Mouse (Mus musculus) lung, adult 2 months (tissue): ENCODE measurements around the gene Gpam.

ENCODE experiments used
- CTCF ChIP-seq: fragments of 200-500 bp; IDR thresholded peaks from 2 replicates; pipeline ENCODE4 v1.5.1; 2011; ENCODE audit warnings: mild to moderate bottlenecking, low read length, control low read depth; ENCODE audit not compliant: insufficient read depth
- POLR2A ChIP-seq: fragments of 200-500 bp; IDR thresholded peaks from 2 replicates; pipeline ENCODE4 v1.6.1; 2011; ENCODE audit warnings: low read depth, mild to moderate bottlenecking, control low read depth, low read length, borderline replicate concordance; ENCODE audit errors: extremely low read depth

DNA sequence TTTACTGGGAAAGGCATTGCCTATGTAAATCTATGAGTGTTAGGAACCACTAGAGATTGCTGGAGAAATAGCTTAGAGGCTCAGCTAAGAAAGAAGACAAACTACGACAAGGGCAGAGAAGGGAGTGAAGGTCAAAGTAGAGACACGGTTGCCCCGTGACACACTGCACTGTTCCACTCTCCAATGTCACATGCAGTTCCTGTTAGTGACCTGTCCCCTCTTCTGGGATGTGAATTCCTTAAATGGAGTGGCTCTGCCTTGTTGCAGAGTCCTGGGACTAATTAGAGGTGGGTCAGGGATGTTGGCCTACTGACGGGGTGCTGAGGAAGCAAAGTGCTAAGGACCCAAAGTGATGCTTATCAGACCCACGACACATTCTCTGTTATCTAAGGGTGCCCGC is 5.2 kb downstream of the Gpam start:
- TF ChIP-seq CTCF (no peak), POLR2A (no peak)
